Mouse (Mus musculus) stomach, embryonic 14.5 days (tissue): ENCODE data around the gene Tigd4. TPM values are rescaled to one million over a fixed set of nuclear protein-coding genes. Genes with fewer than 3 reads are reported as not detected.
A peak's percentile ranks its signal among the peaks of the same experiment; 100 is the strongest.

Source experiments
- ATAC-seq: fragments of 200-750 bp; cut with Nextera tagmentation; 2 replicates; pipeline ENCODE4 v1.8.0; 2017; ENCODE audit warnings: low read depth, moderate TSS enrichment; ENCODE audit not compliant: insufficient number of reproducible peaks, insufficient read depth, low FRiP score
- H3K27ac ChIP-seq: fragments of 300-500 bp; sonication (generic); 2 replicates; pipeline ENCODE4 v1.5.1; 2014; ENCODE audit warnings: mild to moderate bottlenecking, low read length, moderate library complexity, mixed read lengths
- H3K27me3 ChIP-seq: fragments of 300-500 bp; sonication (generic); 2 replicates; pipeline ENCODE4 v1.6.1; 2014; ENCODE audit warnings: low read length, control low read depth, mixed read lengths; ENCODE audit not compliant: control insufficient read depth, insufficient read depth
- H3K36me3 ChIP-seq: fragments of 300-500 bp; sonication (generic); 2 replicates; pipeline ENCODE4 v1.6.1; 2014; ENCODE audit warnings: mild to moderate bottlenecking, control low read depth, low read length, moderate library complexity, mixed read lengths; ENCODE audit not compliant: control insufficient read depth, insufficient read depth
- H3K4me1 ChIP-seq: fragments of 300-500 bp; sonication (generic); 2 replicates; pipeline ENCODE4 v1.6.1; 2014; ENCODE audit warnings: low read length, control low read depth, mixed read lengths; ENCODE audit not compliant: control insufficient read depth, insufficient read depth
- H3K4me2 ChIP-seq: fragments of 300-500 bp; sonication (generic); replicated peaks from 2 replicates; pipeline ENCODE4 v1.6.1; 2014; ENCODE audit warnings: low read depth, low read length, control low read depth
- H3K4me3 ChIP-seq: fragments of 300-500 bp; sonication (generic); 2 replicates; pipeline ENCODE4 v1.5.1; 2014; ENCODE audit warnings: low read depth, low read length, control low read depth
- H3K9ac ChIP-seq: fragments of 300-500 bp; sonication (generic); replicated peaks from 2 replicates; pipeline ENCODE4 v1.6.1; 2014; ENCODE audit warnings: low read depth, mild to moderate bottlenecking, control low read depth, low read length, moderate library complexity, mixed read lengths
- H3K9me3 ChIP-seq: fragments of 300-500 bp; sonication (generic); 2 replicates; pipeline ENCODE4 v1.6.1; 2016; ENCODE audit warnings: low read depth, low read length, control low read depth; ENCODE audit not compliant: control insufficient read depth
- WGBS: fragments of 180-500 bp; shearing (Covaris S2); extraction: QIAGEN DNeasy Blood & Tissue Kit; methylation state at CpG from one replicate; pipeline ENCODE4 v1.1.7; 2014; 5-methylcytosine and 5-hydroxymethylcytosine counted together
- polyA plus RNA-seq: library from polyadenylated mRNA; unstranded; fragments of >200 nt; fragmentation: Nextera tagmentation; extraction: Ambion mirVana; gene quantifications from 2 replicates; pipeline ENCODE4 v1.2.1, GENCODE M21; 2014

The Tigd4 gene
- polyA plus RNA-seq, 1 experiment from 2014 or later = 0.23 TPM

DNA sequence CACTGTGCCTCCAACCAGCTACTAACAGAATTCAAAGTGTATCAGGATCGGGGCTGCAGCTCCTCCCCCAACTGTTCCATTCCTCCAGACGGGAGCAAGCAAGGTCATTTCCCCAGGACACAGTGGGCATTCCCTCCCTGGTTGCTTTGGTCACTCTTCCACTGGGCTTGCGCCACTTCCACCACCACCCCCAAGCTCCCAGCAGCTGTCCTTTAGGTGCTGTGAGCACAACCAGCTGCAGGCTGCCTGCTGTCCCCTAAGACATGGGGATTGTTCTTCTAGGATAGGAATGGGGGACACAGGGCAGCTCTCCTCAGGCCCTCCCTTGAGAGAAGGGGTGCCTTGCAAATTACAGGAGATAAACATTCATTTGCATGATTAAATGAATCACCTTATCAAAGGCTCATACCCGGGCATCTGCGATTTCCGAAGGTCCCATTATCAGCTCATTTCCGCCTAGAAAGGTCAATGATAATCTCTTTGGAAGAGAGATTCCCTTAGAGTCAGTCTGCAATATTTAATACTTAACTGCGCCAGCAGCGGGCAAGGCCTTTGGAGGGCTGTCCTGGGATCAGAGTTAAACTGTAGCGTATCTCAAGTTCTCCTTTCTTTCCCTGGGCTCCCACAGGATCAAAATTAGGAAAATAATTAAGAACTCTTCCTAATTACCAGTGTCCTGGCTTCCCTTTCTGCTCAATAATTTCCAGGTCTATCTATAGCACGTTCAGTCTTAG is 46.6 kb downstream of the Tigd4 start:
- Histone ChIP-seq H3K4me3 (no peak overlapping the region), H3K4me2 (no peak overlapping the region), H3K9ac (no peak overlapping the region), H3K9me3 (no peaks in the 10 kb centered on the region), H3K4me1 (no peaks in the 10 kb centered on the region; the same call in 1 of the 2 replicates), H3K27me3 (no peaks in the 10 kb centered on the region), H3K27ac (no peak overlapping the region), H3K36me3 (no peaks in the 10 kb centered on the region)
- WGBS = 44% methylated on average over 11 of the region's 11 CpGs
- no peak for ATAC-seq

DNA sequence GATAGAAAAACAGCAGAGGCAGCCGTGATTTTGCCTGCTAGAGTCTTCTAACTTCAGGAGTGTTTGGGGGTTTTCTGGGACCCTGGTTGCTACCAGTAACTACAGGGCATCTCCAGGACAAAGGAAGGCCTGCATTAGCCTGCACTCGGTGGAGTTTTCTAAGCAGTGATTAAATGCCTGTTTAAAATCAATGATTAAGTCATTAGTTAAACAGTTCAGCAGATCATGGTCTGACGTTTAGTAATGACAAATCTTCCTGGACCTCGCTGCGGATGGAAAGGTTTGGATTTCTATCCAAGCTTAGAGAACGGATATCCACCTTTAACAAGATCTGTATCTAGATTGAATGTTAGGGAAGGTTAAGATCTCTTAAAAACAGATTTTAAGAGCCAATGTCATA is 47.2 kb downstream of the Tigd4 start:
- Histone ChIP-seq H3K4me3 (no peak overlapping the region), H3K9me3 (no peaks in the 10 kb centered on the region), H3K9ac (no peak overlapping the region), H3K36me3 (no peaks in the 10 kb centered on the region), H3K27me3 (no peaks in the 10 kb centered on the region), H3K4me1 (no peaks in the 10 kb centered on the region; the same call in 1 of the 2 replicates), H3K27ac (no peak overlapping the region), H3K4me2 (no peak overlapping the region)
- WGBS = 43% methylated on average over 6 of the region's 6 CpGs
- no peak for ATAC-seq

GRCm38 (mm10) chr3:84641391-84641790 is 48.0 kb downstream of the Tigd4 start:
- Histone ChIP-seq H3K27me3 (no peaks in the 10 kb centered on the region), H3K4me1 (peaks cover 3% of the 10 kb centered on the region; the same call in 1 of the 2 replicates), H3K27ac (no peak overlapping the region), H3K36me3 (no peaks in the 10 kb centered on the region), H3K9me3 (no peaks in the 10 kb centered on the region), H3K4me3 (no peak overlapping the region), H3K4me2 (no peak overlapping the region), H3K9ac (no peak overlapping the region)
- 82% methylated on average over 2 of the region's 2 CpGs for WGBS
- ATAC-seq = no peak

- WGBS = 69% methylated on average over 4 of the region's 4 CpGs
- H3K4me3 ChIP-seq = no peak overlapping the region
- H3K27ac ChIP-seq = no peak overlapping the region
- H3K4me1 ChIP-seq = peaks cover 3% of the 10 kb centered on the region; the same call in 1 of the 2 replicates
- no peaks in the 10 kb centered on the region for H3K27me3 ChIP-seq
- H3K4me2 ChIP-seq = no peak overlapping the region
- H3K36me3 ChIP-seq = no peaks in the 10 kb centered on the region
- no peaks in the 10 kb centered on the region for H3K9me3 ChIP-seq
- ATAC-seq = no peak
- H3K9ac ChIP-seq = no peak overlapping the region
These were observed 49.6 kb downstream of the Tigd4 start for GRCm38 (mm10) chr3:84642942-84643341.

GRCm38 (mm10) chr3:84645156-84646006 is 52.0 kb downstream of the Tigd4 start:
- no peaks in the 10 kb centered on the region for H3K27me3 ChIP-seq
- H3K4me3 ChIP-seq = no peak overlapping the region
- no peak for ATAC-seq
- H3K4me2 ChIP-seq = no peak overlapping the region
- WGBS = 71% methylated on average over 9 of the region's 9 CpGs
- H3K9me3 ChIP-seq = no peaks in the 10 kb centered on the region
- H3K27ac ChIP-seq = peak overlapping the region; percentile 4; the same call in 1 of the 2 replicates
- H3K4me1 ChIP-seq = 0 out of 2 replicates have a peak, but pooled peaks cover 3% of the 10 kb centered on the region
- H3K9ac ChIP-seq = no peak overlapping the region
- no peaks in the 10 kb centered on the region for H3K36me3 ChIP-seq

GRCm38 (mm10) chr3:84646007-84646290 is 52.6 kb downstream of the Tigd4 start:
- no peak for ATAC-seq
- H3K4me3 ChIP-seq = no peak overlapping the region
- no peaks in the 10 kb centered on the region for H3K36me3 ChIP-seq
- no peaks in the 10 kb centered on the region for H3K9me3 ChIP-seq
- no peak overlapping the region for H3K9ac ChIP-seq
- no peak overlapping the region for H3K4me2 ChIP-seq
- WGBS = 71% methylated on average over 3 of the region's 3 CpGs
- no peaks in the 10 kb centered on the region for H3K27me3 ChIP-seq
- 0 out of 2 replicates have a peak, but pooled peaks cover 3% of the 10 kb centered on the region for H3K4me1 ChIP-seq
- peak overlapping the region; percentile 4; the same call in 1 of the 2 replicates for H3K27ac ChIP-seq

DNA sequence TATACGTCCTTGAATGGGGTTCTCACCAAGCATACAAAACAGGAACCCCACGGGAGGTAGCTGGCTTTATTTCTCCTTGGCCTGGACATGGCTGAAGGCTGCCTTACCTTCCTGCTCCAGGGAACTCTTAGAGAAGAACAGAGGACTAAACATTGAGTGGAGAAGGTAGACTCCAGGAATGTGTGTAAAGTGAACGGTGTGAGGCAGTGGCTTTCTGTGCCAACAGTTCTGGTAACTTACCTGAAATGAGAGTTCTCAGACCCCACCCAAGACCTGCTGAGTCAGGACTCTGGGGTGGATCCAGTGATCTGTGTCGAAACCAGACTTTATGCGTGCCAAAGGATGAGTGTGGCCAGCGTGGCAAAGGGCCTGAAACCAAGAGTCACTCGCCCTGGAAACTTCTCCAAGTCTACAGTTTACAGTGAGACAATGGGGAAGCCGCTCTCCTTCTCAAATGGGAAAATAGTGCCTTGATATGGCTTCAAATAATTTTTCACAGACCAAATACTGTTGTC is 53.0 kb downstream of the Tigd4 start:
- no peak overlapping the region for H3K9ac ChIP-seq
- no peaks in the 10 kb centered on the region for H3K9me3 ChIP-seq
- H3K4me1 ChIP-seq = 0 out of 2 replicates have a peak, but pooled peaks cover 3% of the 10 kb centered on the region
- no peak overlapping the region for H3K4me2 ChIP-seq
- H3K27me3 ChIP-seq = no peaks in the 10 kb centered on the region
- no peak overlapping the region for H3K27ac ChIP-seq
- no peak overlapping the region for H3K4me3 ChIP-seq
- WGBS = 76% methylated on average over 8 of the region's 8 CpGs
- ATAC-seq = no peak
- no peaks in the 10 kb centered on the region for H3K36me3 ChIP-seq
